Comparison of ENCODE assay signal across 8 mouse cellular contexts in the genomic region with DNA sequence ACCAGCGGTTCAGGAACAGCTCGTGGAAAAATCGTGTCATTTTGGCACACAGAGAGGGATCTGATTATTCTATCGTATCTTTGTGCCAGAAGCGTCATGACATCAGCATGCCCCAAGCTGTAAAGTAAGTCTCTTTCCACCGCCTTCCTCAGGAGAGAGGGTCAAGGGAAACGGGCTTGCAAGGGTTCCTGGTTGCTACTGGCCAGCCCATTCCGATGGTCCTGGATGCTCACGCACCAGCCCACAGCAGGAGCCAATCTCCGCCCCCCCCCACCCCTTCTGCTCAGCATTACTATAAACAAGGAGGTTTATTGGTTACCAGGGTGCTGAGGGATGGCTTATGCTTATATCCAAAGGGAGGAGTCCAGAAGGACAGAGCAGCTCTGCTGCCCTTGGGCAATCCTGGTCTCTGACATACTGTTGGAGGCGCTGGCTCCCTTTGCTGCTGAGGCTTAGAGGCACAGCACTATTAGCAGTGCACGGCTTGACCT. TPM values are rescaled to one million over a fixed set of nuclear protein-coding genes. Genes with fewer than 3 reads are reported as not detected.
A peak's percentile ranks its signal among the peaks of the same experiment; 100 is the strongest.
DNase-seq lines count a peak whose midpoint lies in the region; ATAC-seq lines count a peak whose summit lies in the region.

No protein-coding gene starts in this region.

- intact Hi-C loops in heart, postnatal 25 days (cut with DNase I) = loop anchor here (10.0 kb wide), 1 partner anchor 233 kb away; no protein-coding TSS in a partner anchor

- peaks cover 51% of the 10 kb centered on the region for H3K4me1 ChIP-seq in embryonic facial prominence, embryonic 12.5 days
- peaks cover 74% of the 10 kb centered on the region for H3K4me1 ChIP-seq in limb, embryonic 12.5 days (replicated peaks)
- peaks cover 15% of the 10 kb centered on the region for H3K4me1 ChIP-seq in midbrain, embryonic 12.5 days

- H3K27me3 ChIP-seq in embryonic facial prominence, embryonic 12.5 days = no peaks in the 10 kb centered on the region
- no peaks in the 10 kb centered on the region for H3K27me3 ChIP-seq in limb, embryonic 12.5 days
- H3K27me3 ChIP-seq in midbrain, embryonic 12.5 days = peaks cover 12% of the 10 kb centered on the region

- under 1% methylated on average over 12 of the region's 12 CpGs for WGBS in embryonic facial prominence, embryonic 12.5 days
- 2% methylated on average over 12 of the region's 12 CpGs for WGBS in limb, embryonic 12.5 days
- WGBS in midbrain, embryonic 12.5 days = 3% methylated on average over 12 of the region's 12 CpGs

- DNase-seq in testis, postnatal 14 days (ENCODE audit: low spot score) = peak; percentile 32
- DNase-seq in testis, postnatal 10 days (ENCODE audit: low spot score) = no peak
- DNase-seq in heart, postnatal 25 days (ENCODE audit: low spot score) = peak; percentile 12
- no peak for DNase-seq in spleen, postnatal 4 days (ENCODE audit: low spot score in 2 of 2)
- DNase-seq in MN1 (ENCODE audit: low spot score) = no peak

- ATAC-seq in embryonic facial prominence, embryonic 12.5 days (ENCODE audit: insufficient number of reproducible peaks, insufficient read depth, low FRiP score, low TSS enrichment) = 0 out of 2 replicates have a peak, but pooled peaks have one; percentile 42
- no peak for ATAC-seq in limb, embryonic 12.5 days (ENCODE audit: insufficient number of reproducible peaks, insufficient read depth, low FRiP score, low TSS enrichment, low read depth)
- ATAC-seq in midbrain, embryonic 12.5 days (ENCODE audit: low FRiP score, low read depth) = no peak

- H3K36me3 ChIP-seq in embryonic facial prominence, embryonic 12.5 days = no peaks in the 10 kb centered on the region
- 0 out of 2 replicates have a peak, but pooled peaks cover 3% of the 10 kb centered on the region for H3K36me3 ChIP-seq in limb, embryonic 12.5 days
- H3K36me3 ChIP-seq in midbrain, embryonic 12.5 days = no peaks in the 10 kb centered on the region

- H3K9me3 ChIP-seq in embryonic facial prominence, embryonic 12.5 days = no peaks in the 10 kb centered on the region
- H3K9me3 ChIP-seq in limb, embryonic 12.5 days = no peaks in the 10 kb centered on the region
- no peaks in the 10 kb centered on the region for H3K9me3 ChIP-seq in midbrain, embryonic 12.5 days

- H3K27ac ChIP-seq in embryonic facial prominence, embryonic 12.5 days = peak overlapping the region; percentile 58
- peak overlapping the region; percentile 78 for H3K27ac ChIP-seq in limb, embryonic 12.5 days
- no peak overlapping the region for H3K27ac ChIP-seq in midbrain, embryonic 12.5 days (replicated peaks)

- peak overlapping the region; percentile 38; the same call in 1 of the 2 replicates for H3K9ac ChIP-seq in embryonic facial prominence, embryonic 12.5 days
- H3K9ac ChIP-seq in limb, embryonic 12.5 days (replicated peaks) = peak overlapping the region; percentile 44
- no peak overlapping the region; the same call in 1 of the 2 replicates for H3K9ac ChIP-seq in midbrain, embryonic 12.5 days (replicated peaks)

- H3K4me3 ChIP-seq in embryonic facial prominence, embryonic 12.5 days = peak overlapping the region; percentile 28
- peak overlapping the region; percentile 31 for H3K4me3 ChIP-seq in limb, embryonic 12.5 days (replicated peaks)
- peak overlapping the region; percentile 32 for H3K4me3 ChIP-seq in midbrain, embryonic 12.5 days

- H3K4me2 ChIP-seq in embryonic facial prominence, embryonic 12.5 days (replicated peaks) = peak overlapping the region; percentile 79
- peak overlapping the region; percentile 73 for H3K4me2 ChIP-seq in limb, embryonic 12.5 days
- H3K4me2 ChIP-seq in midbrain, embryonic 12.5 days (replicated peaks) = peak overlapping the region; percentile 54

RNA-seq across cellular contexts. Expression of gene Prickle1, which starts 3.8 kb away (rescaled TPM):
- polyA plus RNA-seq in embryonic facial prominence, embryonic 12.5 days (2016; fragmentation: Nextera tagmentation; extraction: Ambion mirVana) = 41.9 and 51.8 TPM in 2 replicates
- total RNA-seq in heart, postnatal 25 days (2021) = 10 to 100 TPM; 16.8 to 18.9 TPM
- 56.5 and 61.5 TPM in 2 replicates for polyA plus RNA-seq in limb, embryonic 12.5 days (2016; fragmentation: Nextera tagmentation; extraction: Ambion mirVana)
- 12.8 and 16.9 TPM in 2 replicates for polyA plus RNA-seq in midbrain, embryonic 12.5 days (2016; fragmentation: Nextera tagmentation; extraction: Ambion mirVana)

Comparison
In these comparisons a context has a peak if more than half of its experiments do, and no peak if none do; other contexts are left out.
1. DNase-seq: peak in testis, postnatal 14 days (single experiment) and heart, postnatal 25 days (single experiment); none in testis, postnatal 10 days (single experiment), spleen, postnatal 4 days (0 of 2) and MN1 (single experiment).
2. Peak in every context shown above with its lines, with median percentiles within 50 percentile points of each other: H3K4me2 ChIP-seq and H3K4me3 ChIP-seq.